Mouse (Mus musculus) liver, embryonic 15.5 days (tissue): ENCODE data around the gene Chrm4. TPM values are rescaled to one million over a fixed set of nuclear protein-coding genes. Genes with fewer than 3 reads are reported as not detected.

ENCODE experiments used
- ATAC-seq: fragments of 200-750 bp; cut with Nextera tagmentation; 2 replicates; pipeline ENCODE4 v1.8.0; 2017; ENCODE audit warnings: moderate number of reproducible peaks, mild to moderate bottlenecking, moderate library complexity; ENCODE audit not compliant: insufficient read depth
- H3K27ac ChIP-seq: fragments of 300-500 bp; sonication (generic); replicated peaks from 2 replicates; pipeline ENCODE4 v1.5.1; 2015; ENCODE audit warnings: mild to moderate bottlenecking, inconsistent platforms
- H3K27me3 ChIP-seq: fragments of 300-500 bp; sonication (generic); 2 replicates; pipeline ENCODE4 v1.6.1; 2015; ENCODE audit warnings: mild to moderate bottlenecking, inconsistent platforms
- H3K36me3 ChIP-seq: fragments of 300-500 bp; sonication (generic); replicated peaks from 2 replicates; pipeline ENCODE4 v1.6.1; 2015; ENCODE audit warnings: moderate library complexity, mild to moderate bottlenecking, inconsistent platforms
- H3K4me1 ChIP-seq: fragments of 300-500 bp; sonication (generic); replicated peaks from 2 replicates; pipeline ENCODE4 v1.6.1; 2015; ENCODE audit warnings: inconsistent platforms
- H3K4me2 ChIP-seq: fragments of 300-500 bp; sonication (generic); 2 replicates; pipeline ENCODE4 v1.6.1; 2015; ENCODE audit warnings: moderate library complexity, mild to moderate bottlenecking, inconsistent platforms
- H3K4me3 ChIP-seq: fragments of 300-500 bp; sonication (generic); replicated peaks from 2 replicates; pipeline ENCODE4 v1.5.1; 2015; ENCODE audit warnings: mild to moderate bottlenecking, inconsistent platforms
- H3K9ac ChIP-seq: fragments of 300-500 bp; sonication (generic); 2 replicates; pipeline ENCODE4 v1.6.1; 2015; ENCODE audit warnings: moderate library complexity, mild to moderate bottlenecking, inconsistent platforms
- H3K9me3 ChIP-seq: fragments of 300-500 bp; sonication (generic); replicated peaks from 2 replicates; pipeline ENCODE4 v1.6.1; 2016; ENCODE audit warnings: inconsistent platforms
- WGBS: fragments of 180-500 bp; shearing (Covaris S2); methylation state at CpG from one replicate; pipeline ENCODE4 v1.1.7; 2015; ENCODE audit warnings: mixed read lengths; ENCODE audit not compliant: insufficient replicate concordance; 5-methylcytosine and 5-hydroxymethylcytosine counted together
- polyA plus RNA-seq: library from polyadenylated mRNA; unstranded; fragments of >200 nt; fragmentation: Nextera tagmentation; extraction: Ambion mirVana; gene quantifications from 2 replicates; pipeline ENCODE4 v1.2.1, GENCODE M21; 2015

Chrm4 gene
- 0.13 TPM in 1 of 2 replicates, not detected in the other for polyA plus RNA-seq

DNA sequence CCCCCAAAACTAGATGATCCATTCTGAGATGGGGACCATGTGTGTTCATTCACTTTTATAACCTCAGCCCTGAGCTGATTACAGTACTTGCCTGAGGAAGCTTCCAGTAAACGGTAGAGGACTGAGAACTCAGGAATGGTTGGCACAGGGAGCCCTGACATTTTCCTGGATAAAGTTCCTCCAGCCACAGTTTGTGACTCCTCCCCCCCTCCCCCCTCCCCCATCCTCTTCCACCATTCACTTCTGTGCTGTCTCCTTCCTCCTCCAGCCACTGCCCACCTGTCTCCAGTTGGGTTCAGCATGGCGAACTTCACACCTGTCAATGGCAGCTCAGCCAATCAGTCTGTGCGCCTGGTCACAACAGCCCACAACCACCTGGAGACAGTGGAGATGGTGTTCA lies at the start of gene Chrm4:
Chrm4 (plus strand) TSS at position 301 of the 400 bp plus-strand sequence.
- Histone ChIP-seq H3K9me3 (no peaks in the 10 kb centered on the region), H3K36me3 (no peaks in the 10 kb centered on the region), H3K27ac (no peak within 1 kb of the TSS), H3K9ac (no peak within 1 kb of the TSS), H3K4me2 (peak within 1 kb of the TSS; percentile 39), H3K27me3 (peaks cover 95% of the 10 kb centered on the region), H3K4me1 (peaks cover 51% of the 10 kb centered on the region), H3K4me3 (no peak within 1 kb of the TSS)
- WGBS, result 69% methylated on average over 3 of the region's 3 CpGs
- no peak for ATAC-seq

DNA sequence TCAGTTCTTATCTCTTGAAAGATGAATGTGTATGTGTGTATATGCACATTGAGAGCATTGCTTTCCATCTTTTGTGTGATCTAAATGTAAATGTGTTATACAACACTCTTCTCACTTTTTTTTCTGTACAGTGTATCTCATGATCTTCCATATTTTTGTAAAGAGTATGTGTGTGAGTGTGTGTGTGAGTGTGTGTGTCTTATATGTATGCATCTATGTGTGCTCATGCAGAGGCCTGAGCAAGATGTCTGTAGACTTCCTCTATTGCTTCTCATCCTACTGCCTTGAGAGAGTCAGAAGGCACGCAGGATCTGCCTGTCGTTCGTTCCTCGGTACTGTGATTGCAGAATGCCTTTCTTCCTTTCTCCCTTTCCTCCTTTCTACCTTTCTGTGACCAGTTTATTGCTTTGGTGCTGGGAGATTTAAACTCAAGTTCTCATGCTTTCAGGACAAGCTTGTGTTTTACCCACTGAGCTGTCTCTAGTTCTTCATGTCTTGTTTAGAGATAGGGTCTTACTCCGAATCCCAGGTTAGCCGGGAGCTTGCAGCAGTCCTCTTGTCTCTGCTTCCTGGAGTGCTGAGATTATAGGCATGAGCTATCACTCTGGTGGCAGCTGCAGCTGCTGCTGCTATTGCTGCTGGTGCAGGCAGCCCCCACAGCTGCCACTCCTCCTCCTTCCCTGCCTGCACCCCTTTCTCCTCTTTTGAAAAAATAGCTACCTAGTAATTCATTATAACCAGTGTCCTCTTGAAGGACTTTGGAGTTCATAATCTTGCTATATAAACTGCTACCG lies 48.5 kb upstream of the Chrm4 start:
- H3K9ac ChIP-seq, result no peak overlapping the region
- no peak for ATAC-seq
- H3K9me3 ChIP-seq, result no peaks in the 10 kb centered on the region
- H3K4me3 ChIP-seq, result no peak overlapping the region
- no peak overlapping the region for H3K27ac ChIP-seq
- peaks cover 9% of the 10 kb centered on the region; the same call in 1 of the 2 replicates for H3K4me1 ChIP-seq
- H3K27me3 ChIP-seq, result no peaks in the 10 kb centered on the region
- H3K4me2 ChIP-seq, result no peak overlapping the region
- H3K36me3 ChIP-seq, result 0 out of 2 replicates have a peak, but pooled peaks cover 5% of the 10 kb centered on the region
- 59% methylated on average over 7 of the region's 7 CpGs for WGBS

DNA sequence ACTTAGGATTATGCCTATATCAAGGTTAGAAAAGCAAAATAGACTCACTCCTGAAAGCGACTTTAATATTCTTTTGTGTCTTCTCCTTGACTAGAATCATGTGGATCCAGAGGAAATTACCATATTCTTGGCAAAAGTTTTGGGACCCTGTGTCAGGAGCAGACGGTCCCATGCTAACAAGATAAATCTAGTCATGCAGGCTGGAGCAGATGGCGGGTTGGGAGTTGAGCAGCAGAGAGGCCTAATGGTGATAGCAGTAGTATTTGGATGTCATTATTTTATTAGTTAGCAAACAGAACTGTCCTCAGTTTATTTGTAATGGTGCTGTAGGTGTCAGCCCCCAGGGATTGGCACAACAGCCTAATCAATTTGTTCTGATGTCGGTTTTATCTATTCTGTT lies 43.1 kb upstream of the Chrm4 start:
- no peaks in the 10 kb centered on the region for H3K9me3 ChIP-seq
- no peak overlapping the region for H3K4me2 ChIP-seq
- peaks cover 14% of the 10 kb centered on the region for H3K36me3 ChIP-seq
- no peak for ATAC-seq
- H3K4me1 ChIP-seq, result 0 out of 2 replicates have a peak, but pooled peaks cover under 1% of the 10 kb centered on the region
- no peaks in the 10 kb centered on the region for H3K27me3 ChIP-seq
- no peak overlapping the region for H3K4me3 ChIP-seq
- no peak overlapping the region for H3K27ac ChIP-seq
- WGBS, result 63% methylated on average over 4 of the region's 4 CpGs
- no peak overlapping the region for H3K9ac ChIP-seq

DNA sequence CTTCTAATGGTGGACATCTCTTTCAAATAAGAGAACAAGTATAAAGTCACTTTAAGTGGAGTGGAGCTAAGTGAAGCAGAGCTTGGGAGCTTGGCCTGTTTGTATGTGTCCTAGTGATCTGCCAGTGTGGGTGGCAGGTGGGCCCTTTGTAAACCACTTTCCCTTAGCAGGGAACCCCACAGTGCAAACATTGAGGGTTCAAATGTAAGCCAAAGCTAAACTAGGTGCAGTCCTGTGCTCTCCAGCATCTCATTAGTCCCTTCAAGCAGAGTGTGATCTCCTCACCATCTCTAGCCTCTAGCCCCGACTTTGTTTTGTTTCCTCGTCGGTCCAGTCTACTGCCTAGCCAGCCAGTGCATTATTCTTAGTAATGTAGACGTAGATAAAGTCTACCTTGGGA lies 42.4 kb upstream of the Chrm4 start:
- no peak overlapping the region for H3K9ac ChIP-seq
- 75% methylated on average over 4 of the region's 4 CpGs for WGBS
- no peak overlapping the region for H3K4me3 ChIP-seq
- no peak overlapping the region for H3K4me2 ChIP-seq
- H3K36me3 ChIP-seq, result peaks cover 14% of the 10 kb centered on the region
- H3K9me3 ChIP-seq, result no peaks in the 10 kb centered on the region
- no peak overlapping the region for H3K27ac ChIP-seq
- ATAC-seq, result no peak
- no peaks in the 10 kb centered on the region for H3K4me1 ChIP-seq
- H3K27me3 ChIP-seq, result no peaks in the 10 kb centered on the region

DNA sequence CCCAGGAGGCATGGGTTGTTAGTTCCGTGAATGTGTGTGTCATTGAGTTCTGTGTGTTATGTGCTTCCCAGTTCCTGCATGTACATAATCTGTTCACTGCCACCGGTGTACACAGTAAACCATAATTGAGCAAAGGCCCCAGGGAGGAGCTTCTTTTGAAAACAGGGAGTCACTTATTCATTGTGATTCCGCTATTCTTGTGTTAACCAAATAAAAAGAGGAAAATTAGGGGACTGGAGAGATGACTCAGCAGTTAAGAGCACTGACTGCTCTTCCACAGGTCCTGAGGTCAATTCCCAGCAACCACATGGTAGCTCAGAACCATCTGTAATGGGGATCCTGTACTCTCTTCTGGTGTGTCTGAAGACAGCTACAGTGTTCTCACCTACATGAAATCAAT lies 32.3 kb upstream of the Chrm4 start:
- Histone ChIP-seq H3K4me3 (no peak overlapping the region), H3K36me3 (0 out of 2 replicates have a peak, but pooled peaks cover 7% of the 10 kb centered on the region), H3K27ac (no peak overlapping the region), H3K27me3 (no peaks in the 10 kb centered on the region), H3K9me3 (no peaks in the 10 kb centered on the region), H3K4me1 (no peaks in the 10 kb centered on the region), H3K9ac (no peak overlapping the region), H3K4me2 (no peak overlapping the region)
- WGBS, result 78% methylated on average over 3 of the region's 3 CpGs
- no peak for ATAC-seq

DNA sequence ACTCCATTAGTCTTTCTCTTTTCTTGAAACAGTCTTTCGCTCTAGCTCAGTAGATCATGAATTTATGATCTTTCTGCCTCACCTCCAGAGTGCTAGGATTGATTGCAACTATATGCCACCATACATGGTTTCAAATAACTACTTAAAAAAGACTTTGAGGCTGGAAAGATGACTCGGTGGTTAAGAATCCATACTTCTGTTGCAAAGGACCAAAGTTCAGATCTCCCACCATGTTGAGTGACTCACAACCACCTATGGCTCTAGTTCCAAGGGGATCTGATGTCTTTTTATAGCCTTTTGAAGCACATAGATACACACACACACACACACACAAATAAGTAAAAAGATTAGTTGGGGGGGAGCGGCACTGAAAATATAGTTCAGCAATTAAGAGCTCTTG lies 31.6 kb upstream of the Chrm4 start:
- Histone ChIP-seq H3K4me2 (no peak overlapping the region), H3K9me3 (no peaks in the 10 kb centered on the region), H3K36me3 (peaks cover 12% of the 10 kb centered on the region; the same call in 1 of the 2 replicates), H3K4me1 (no peaks in the 10 kb centered on the region), H3K9ac (no peak overlapping the region), H3K27ac (no peak overlapping the region), H3K4me3 (no peak overlapping the region), H3K27me3 (no peaks in the 10 kb centered on the region)
- ATAC-seq, result no peak
- WGBS, result 80% methylated on average over 3 of the region's 3 CpGs

DNA sequence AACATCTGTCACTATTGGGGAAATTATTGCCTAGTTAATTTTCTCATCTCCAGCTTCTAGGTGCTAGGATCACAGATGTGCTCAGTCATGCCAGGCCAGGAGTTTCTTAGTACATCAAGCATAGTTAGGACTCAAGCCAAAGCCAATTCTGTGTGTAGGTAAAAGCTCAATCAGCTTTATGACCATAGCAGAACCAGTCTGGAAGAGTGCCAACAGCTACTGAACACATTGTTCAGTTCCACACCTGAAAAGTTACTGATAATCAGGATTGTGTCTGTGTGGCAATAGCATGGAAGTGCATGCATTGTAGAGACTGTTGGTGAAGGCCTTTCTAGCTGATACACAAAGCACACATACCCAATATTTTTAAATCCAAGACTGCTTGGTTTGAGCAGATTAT lies 29.1 kb upstream of the Chrm4 start:
- H3K27ac ChIP-seq, result no peak overlapping the region
- H3K9ac ChIP-seq, result no peak overlapping the region
- no peak for ATAC-seq
- peaks cover 19% of the 10 kb centered on the region; the same call in 1 of the 2 replicates for H3K36me3 ChIP-seq
- no peaks in the 10 kb centered on the region for H3K27me3 ChIP-seq
- H3K4me1 ChIP-seq, result no peaks in the 10 kb centered on the region
- no peaks in the 10 kb centered on the region for H3K9me3 ChIP-seq
- no peak overlapping the region for H3K4me2 ChIP-seq
- no peak overlapping the region for H3K4me3 ChIP-seq

DNA sequence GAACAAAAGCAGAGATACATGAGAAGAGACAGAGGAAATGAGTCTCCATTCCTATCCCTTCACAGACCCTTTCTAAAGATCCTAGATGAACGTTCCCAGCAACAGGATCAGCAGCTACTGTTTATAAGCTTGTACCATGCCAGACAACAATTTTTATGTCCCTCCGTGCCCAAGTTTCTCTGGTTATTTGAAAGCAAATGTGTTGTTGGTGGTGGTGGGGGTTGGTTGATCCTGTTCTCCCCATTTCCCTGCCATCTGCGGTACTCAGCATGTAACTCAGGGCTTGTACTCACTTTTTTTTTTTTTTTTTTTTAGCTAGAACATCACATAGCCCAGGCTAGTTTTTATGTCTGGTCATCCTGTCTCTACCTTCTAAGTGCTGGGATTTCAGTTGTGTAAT lies 27.9 kb upstream of the Chrm4 start:
- Histone ChIP-seq H3K4me2 (no peak overlapping the region), H3K27ac (no peak overlapping the region), H3K36me3 (peaks cover 15% of the 10 kb centered on the region; the same call in 1 of the 2 replicates), H3K4me3 (no peak overlapping the region), H3K9me3 (no peaks in the 10 kb centered on the region), H3K9ac (no peak overlapping the region), H3K27me3 (no peaks in the 10 kb centered on the region), H3K4me1 (no peaks in the 10 kb centered on the region)
- 78% methylated on average over 3 of the region's 3 CpGs for WGBS
- ATAC-seq, result no peak

DNA sequence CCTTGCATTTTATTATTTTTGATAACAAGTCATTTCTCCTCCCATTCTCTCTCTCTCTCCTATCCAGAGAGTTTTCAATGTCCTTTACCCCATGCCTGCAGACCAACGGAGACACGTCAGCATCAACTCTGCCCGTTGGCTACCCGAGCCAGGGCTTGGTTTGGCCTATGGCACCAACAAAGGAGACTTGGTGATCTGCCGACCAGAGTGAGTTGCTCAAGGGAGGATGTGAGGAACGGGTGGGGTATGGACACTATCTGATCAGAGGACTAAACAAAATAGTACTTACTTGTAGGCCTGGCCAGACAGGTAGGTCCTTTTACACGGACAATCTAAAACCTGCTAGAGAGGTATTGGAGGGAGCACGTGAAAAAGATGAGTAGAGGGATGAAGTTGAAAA lies 26.6 kb upstream of the Chrm4 start:
- Histone ChIP-seq H3K36me3 (peaks cover 16% of the 10 kb centered on the region; the same call in 1 of the 2 replicates), H3K27me3 (no peaks in the 10 kb centered on the region), H3K4me1 (no peaks in the 10 kb centered on the region), H3K9me3 (no peaks in the 10 kb centered on the region), H3K27ac (no peak overlapping the region), H3K4me2 (no peak overlapping the region), H3K9ac (no peak overlapping the region), H3K4me3 (no peak overlapping the region)
- 79% methylated on average over 8 of the region's 8 CpGs for WGBS
- no peak for ATAC-seq

DNA sequence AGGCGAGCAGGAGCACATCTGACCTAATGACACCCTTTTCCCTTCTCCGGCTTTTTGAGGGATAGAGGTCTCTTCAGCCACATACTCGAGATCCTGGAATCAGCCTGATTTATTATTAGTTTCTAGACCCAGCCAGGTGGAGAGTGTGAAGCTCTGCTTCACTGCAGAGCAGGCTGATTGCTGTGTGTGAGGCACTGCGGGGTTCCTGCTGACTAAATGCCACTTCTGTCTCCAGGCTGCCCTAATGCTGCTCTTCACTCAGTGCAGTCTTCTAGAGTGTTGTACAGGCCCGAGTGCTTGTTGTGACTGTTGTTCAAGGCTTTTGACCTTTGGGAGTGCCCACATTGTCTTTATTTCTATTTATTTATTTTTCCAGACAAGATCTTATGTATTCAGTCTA lies 24.7 kb upstream of the Chrm4 start:
- no peak for ATAC-seq
- 66% methylated on average over 5 of the region's 5 CpGs for WGBS
- Histone ChIP-seq H3K4me3 (no peak overlapping the region), H3K9me3 (no peaks in the 10 kb centered on the region), H3K36me3 (peaks cover 18% of the 10 kb centered on the region; the same call in 1 of the 2 replicates), H3K27ac (no peak overlapping the region), H3K4me1 (no peaks in the 10 kb centered on the region), H3K9ac (no peak overlapping the region), H3K4me2 (no peak overlapping the region), H3K27me3 (no peaks in the 10 kb centered on the region)

DNA sequence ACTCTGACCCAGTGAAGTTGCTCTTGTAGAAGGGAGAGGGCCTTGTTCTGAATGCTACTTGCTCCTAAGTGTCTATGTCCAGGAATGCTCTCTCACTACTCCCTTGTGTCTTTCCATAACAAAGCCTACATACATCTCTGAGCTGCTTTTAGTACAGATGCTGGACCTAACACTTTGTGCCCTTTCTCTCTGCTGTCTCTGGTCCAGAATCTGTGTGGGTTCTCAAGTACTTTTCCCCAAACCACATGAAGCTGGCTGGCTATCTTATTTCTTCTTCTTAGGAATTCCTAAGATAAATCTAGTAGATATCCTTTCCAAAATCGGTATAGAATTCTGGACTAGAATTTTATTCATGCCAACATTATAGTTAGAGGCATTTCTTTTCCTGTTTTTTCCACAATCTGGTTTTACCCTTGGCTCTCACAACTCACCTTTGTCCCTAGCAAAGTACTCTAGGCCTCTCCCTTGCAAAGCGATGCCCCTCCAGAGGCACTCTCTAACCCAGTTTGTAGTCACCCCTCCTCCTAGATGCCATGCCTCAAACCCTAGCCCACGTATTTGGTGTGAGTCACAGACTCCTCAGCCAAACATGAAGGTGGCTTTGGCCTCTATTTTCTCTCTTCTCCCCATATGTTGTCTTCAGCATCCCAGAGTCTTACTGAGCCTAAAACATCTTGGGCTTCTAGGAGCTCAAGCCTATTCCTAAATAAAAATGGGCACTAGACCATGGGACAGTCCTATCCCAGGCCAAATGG lies 23.7 kb upstream of the Chrm4 start:
- WGBS, result 76% methylated on average over 3 of the region's 3 CpGs
- ATAC-seq, result no peak
- Histone ChIP-seq H3K27ac (no peak overlapping the region), H3K4me3 (no peak overlapping the region), H3K36me3 (peaks cover 20% of the 10 kb centered on the region), H3K27me3 (no peaks in the 10 kb centered on the region), H3K9me3 (no peaks in the 10 kb centered on the region), H3K4me2 (no peak overlapping the region), H3K9ac (no peak overlapping the region), H3K4me1 (no peaks in the 10 kb centered on the region)
